Mouse (Mus musculus) midbrain, embryonic 14.5 days (tissue): ENCODE results near the gene Lgals7. TPM values are rescaled to one million over a fixed set of nuclear protein-coding genes. Genes with fewer than 3 reads are reported as not detected.

ENCODE experiments used
- ATAC-seq: fragments of 200-750 bp; cut with Nextera tagmentation; 2 replicates; pipeline ENCODE4 v1.8.0; 2017; ENCODE audit warnings: moderate number of reproducible peaks, moderate library complexity; ENCODE audit not compliant: low FRiP score, low TSS enrichment
- DNase-seq: peaks from one replicate; pipeline ENCODE4 v3.0.0-alpha.2; 2015
- H3K27ac ChIP-seq: fragments of 300-500 bp; sonication (generic); replicated peaks from 2 replicates; pipeline ENCODE4 v1.5.1; 2014; ENCODE audit warnings: mild to moderate bottlenecking, low read depth, low read length, moderate library complexity
- H3K27me3 ChIP-seq: fragments of 300-500 bp; sonication (generic); 2 replicates; pipeline ENCODE4 v1.6.1; 2014; ENCODE audit warnings: low read length, control low read depth, mixed read lengths; ENCODE audit not compliant: control insufficient read depth, insufficient read depth
- H3K36me3 ChIP-seq: fragments of 300-500 bp; sonication (generic); 2 replicates; pipeline ENCODE4 v1.6.1; 2014; ENCODE audit warnings: low read length, control low read depth; ENCODE audit not compliant: control insufficient read depth, insufficient read depth
- H3K4me1 ChIP-seq: fragments of 300-500 bp; sonication (generic); 2 replicates; pipeline ENCODE4 v1.6.1; 2014; ENCODE audit warnings: mild to moderate bottlenecking, antibody characterized with exemption, low read length, control low read depth; ENCODE audit not compliant: control insufficient read depth, insufficient read depth
- H3K4me2 ChIP-seq: fragments of 300-500 bp; sonication (generic); 2 replicates; pipeline ENCODE4 v1.6.1; 2014; ENCODE audit warnings: mild to moderate bottlenecking, low read length, moderate library complexity
- H3K4me3 ChIP-seq: fragments of 300-500 bp; sonication (generic); replicated peaks from 2 replicates; pipeline ENCODE4 v1.5.1; 2014; ENCODE audit warnings: low read depth, low read length
- H3K9ac ChIP-seq: fragments of 300-500 bp; sonication (generic); replicated peaks from 2 replicates; pipeline ENCODE4 v1.6.1; 2014; ENCODE audit warnings: mild to moderate bottlenecking, low read length, moderate library complexity
- H3K9me3 ChIP-seq: fragments of 300-500 bp; sonication (generic); 2 replicates; pipeline ENCODE4 v1.6.1; 2016; ENCODE audit warnings: low read length, control low read depth, mixed read lengths; ENCODE audit not compliant: control insufficient read depth
- WGBS: fragments of 180-500 bp; shearing (Covaris S2); extraction: QIAGEN DNeasy Blood & Tissue Kit; methylation state at CpG from one replicate; pipeline ENCODE4 v1.1.7; 2014; 5-methylcytosine and 5-hydroxymethylcytosine counted together
- polyA plus RNA-seq: library from polyadenylated mRNA; unstranded; fragments of >200 nt; fragmentation: Nextera tagmentation; extraction: Ambion mirVana; gene quantifications from 2 replicates; pipeline ENCODE4 v1.2.1, GENCODE M21; 2014

Lgals7 gene
- 7.9 and 22.6 TPM in 2 replicates for polyA plus RNA-seq

DNA sequence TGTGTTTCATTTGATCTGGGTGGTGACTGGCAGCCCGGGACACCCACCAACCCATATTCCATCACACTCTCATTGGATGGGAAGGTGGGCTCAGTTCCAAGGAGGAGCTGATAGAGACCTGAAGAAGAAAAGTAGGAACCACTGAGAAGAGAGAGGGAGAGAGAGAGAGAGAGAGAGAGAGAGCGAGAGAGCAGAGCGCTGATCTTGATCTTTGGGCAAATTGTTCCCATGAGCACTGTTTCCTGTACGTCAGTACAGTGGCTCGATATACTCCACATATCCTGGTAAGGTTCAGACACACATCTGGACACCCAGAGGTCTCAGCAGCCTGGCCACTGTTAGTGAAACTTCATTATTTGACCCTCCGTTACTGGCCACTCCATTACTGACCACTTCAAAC, at the start of gene Lgals7:
TSS of gene Lgals7 (plus strand) at position 314 of the 400 bp plus-strand sequence.
- H3K9ac ChIP-seq = no peak within 1 kb of the TSS; the same call in 1 of the 2 replicates
- 84% methylated on average over 6 of the region's 6 CpGs for WGBS

DNA sequence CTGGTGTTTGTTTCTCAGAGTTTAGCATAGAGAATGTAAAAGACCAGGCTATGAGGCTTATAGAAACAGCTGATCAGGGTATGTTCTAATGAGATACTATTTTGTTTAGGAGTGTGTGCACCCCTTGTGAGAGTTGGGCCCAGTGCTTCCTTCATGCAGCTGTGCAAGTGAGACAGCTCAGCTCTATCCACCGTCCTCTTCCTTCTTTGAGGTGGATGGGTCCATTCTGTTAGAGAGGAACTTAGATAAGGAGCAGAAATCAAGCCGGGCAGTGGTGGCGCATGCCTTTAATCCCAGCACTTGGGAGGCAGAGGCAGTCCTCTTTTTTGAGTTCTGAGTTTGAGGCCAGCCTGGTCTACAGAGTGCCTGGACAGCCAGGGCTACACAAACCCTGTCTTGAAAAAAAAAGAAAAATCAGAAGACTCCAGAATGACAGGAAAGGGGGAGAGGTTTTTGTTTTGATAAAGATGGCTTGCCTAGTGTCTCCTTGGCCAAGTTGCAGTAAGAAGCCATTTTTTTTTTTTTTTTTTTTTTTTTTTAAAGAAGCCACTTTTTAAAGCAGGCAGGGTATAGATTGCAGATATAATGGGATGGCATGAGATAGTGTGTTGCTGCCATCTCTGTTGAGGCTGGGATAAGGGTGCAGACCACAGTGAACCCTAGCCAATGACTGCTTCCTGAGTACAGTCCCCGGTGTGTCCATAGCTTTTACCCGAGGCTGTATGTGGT, 49.2 kb upstream of the Lgals7 start:
- Histone ChIP-seq H3K4me1 (peaks cover 16% of the 10 kb centered on the region), H3K4me3 (no peak overlapping the region), H3K4me2 (no peak overlapping the region), H3K27ac (no peak overlapping the region), H3K36me3 (peaks cover 74% of the 10 kb centered on the region), H3K27me3 (no peaks in the 10 kb centered on the region), H3K9me3 (no peaks in the 10 kb centered on the region), H3K9ac (no peak overlapping the region)
- DNase-seq (no peak), ATAC-seq (no peak)
- WGBS = 90% methylated on average over 5 of the region's 5 CpGs

More for the DNA sequence above, at the start of gene Lgals7:
- no peak for DNase-seq
- H3K27ac ChIP-seq = no peak within 1 kb of the TSS
- H3K36me3 ChIP-seq = no peaks in the 10 kb centered on the region
- 0 out of 2 replicates have a peak, but pooled peaks cover 7% of the 10 kb centered on the region for H3K4me1 ChIP-seq
- no peaks in the 10 kb centered on the region for H3K9me3 ChIP-seq
- no peak within 1 kb of the TSS for H3K4me3 ChIP-seq
- H3K4me2 ChIP-seq = peak within 1 kb of the TSS; percentile 20; the same call in 1 of the 2 replicates
- H3K27me3 ChIP-seq = no peaks in the 10 kb centered on the region
- no peak for ATAC-seq

DNA sequence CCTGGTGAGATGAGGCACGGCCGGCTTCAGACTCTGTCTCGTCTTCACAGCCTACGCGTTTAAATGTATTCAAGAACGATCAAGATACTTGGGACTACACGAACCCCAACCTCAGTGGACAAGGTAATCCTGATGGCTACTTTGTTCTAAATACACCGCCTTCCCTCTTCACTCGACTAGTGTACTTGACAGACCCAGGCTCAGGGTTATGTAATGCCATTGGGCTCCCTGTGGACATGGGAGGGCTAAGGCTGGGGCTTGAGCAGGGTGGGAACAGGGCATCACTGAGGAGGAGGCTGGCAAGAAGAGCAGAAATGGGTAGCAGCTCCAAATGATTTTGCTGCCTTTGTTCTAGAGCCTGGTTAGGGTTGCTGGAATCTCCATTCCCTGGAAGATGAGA, 48.4 kb upstream of the Lgals7 start:
- peaks cover 16% of the 10 kb centered on the region for H3K4me1 ChIP-seq
- H3K4me3 ChIP-seq = no peak overlapping the region
- H3K27ac ChIP-seq = no peak overlapping the region
- H3K9ac ChIP-seq = no peak overlapping the region
- no peaks in the 10 kb centered on the region for H3K27me3 ChIP-seq
- peaks cover 81% of the 10 kb centered on the region for H3K36me3 ChIP-seq
- H3K9me3 ChIP-seq = no peaks in the 10 kb centered on the region
- no peak overlapping the region for H3K4me2 ChIP-seq
- DNase-seq (no peak), ATAC-seq (no peak)
- 89% methylated on average over 9 of the region's 9 CpGs for WGBS

DNA sequence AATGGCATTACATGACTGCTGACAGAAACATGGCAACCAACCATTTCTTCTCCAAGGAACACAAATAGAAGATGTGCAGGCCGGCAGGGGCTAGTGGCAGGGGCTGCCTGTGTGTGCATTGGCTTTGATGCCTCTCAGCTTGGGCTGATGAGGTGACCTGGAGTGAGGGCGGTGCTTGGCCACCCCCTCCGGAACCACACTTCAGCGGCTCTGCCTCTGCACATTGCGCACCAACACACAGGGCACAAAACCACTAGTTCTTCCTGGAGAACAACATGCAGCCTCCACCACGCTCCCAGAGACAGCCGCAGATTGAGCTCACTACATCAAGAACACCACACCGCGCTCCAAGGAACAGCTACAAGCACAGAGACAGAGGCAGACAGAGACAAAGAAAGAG, 47.5 kb upstream of the Lgals7 start:
- Histone ChIP-seq H3K27me3 (no peaks in the 10 kb centered on the region), H3K9ac (no peak overlapping the region), H3K4me1 (peaks cover 16% of the 10 kb centered on the region), H3K4me2 (no peak overlapping the region), H3K4me3 (no peak overlapping the region), H3K9me3 (no peaks in the 10 kb centered on the region), H3K36me3 (peaks cover 91% of the 10 kb centered on the region), H3K27ac (no peak overlapping the region)
- DNase-seq = no peak
- WGBS = 81% methylated on average over 9 of the region's 9 CpGs
- ATAC-seq = no peak

DNA sequence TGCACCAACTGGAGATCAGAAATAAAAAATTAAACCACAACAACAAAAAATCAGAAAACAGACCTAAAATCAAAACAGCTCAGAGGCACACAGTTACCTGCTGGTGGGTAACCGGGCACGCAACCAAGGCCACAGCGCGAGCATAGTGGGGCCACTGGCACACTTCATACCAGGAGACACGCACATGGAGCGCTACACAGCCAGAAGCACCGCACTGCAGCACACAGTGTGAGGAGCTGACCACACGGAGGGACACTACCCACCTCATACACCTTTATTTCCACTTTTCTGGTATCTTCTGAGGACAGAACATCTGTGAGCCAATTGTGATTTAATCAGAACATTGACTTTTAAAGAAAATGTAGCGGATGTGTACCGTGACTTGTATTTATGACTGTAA, 46.7 kb upstream of the Lgals7 start:
- no peak overlapping the region for H3K4me3 ChIP-seq
- no peak for ATAC-seq
- DNase-seq = no peak
- no peaks in the 10 kb centered on the region for H3K9me3 ChIP-seq
- H3K36me3 ChIP-seq = peaks cover 96% of the 10 kb centered on the region
- no peak overlapping the region for H3K27ac ChIP-seq
- H3K27me3 ChIP-seq = no peaks in the 10 kb centered on the region
- no peak overlapping the region; the same call in 1 of the 2 replicates for H3K9ac ChIP-seq
- no peak overlapping the region for H3K4me2 ChIP-seq
- peaks cover 14% of the 10 kb centered on the region for H3K4me1 ChIP-seq
- 94% methylated on average over 10 of the region's 10 CpGs for whole genome bisulfite sequencing

DNA sequence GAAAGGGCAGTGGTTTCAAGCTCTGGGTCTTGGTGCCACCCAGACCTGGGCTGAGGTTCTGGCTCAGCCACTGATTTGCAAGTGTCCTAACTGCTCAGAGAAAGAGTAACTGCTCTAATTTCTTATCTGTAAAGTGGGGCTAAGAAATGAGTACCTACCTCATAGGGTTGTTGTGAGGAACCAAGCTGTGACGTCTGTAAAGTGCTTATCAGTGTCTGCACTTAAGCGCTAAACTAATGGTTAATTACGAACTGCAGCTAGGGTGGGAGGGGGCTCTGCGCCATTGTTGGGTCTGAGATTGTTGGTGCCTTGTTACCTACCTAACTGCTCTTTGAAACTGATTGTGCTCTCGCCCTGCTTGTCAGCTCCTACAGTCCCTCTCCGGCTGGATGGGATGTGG, 46.1 kb upstream of the Lgals7 start:
- Histone ChIP-seq H3K4me1 (peaks cover 8% of the 10 kb centered on the region; the same call in 1 of the 2 replicates), H3K4me3 (no peak overlapping the region), H3K9me3 (no peaks in the 10 kb centered on the region), H3K4me2 (no peak overlapping the region), H3K36me3 (peaks cover 96% of the 10 kb centered on the region), H3K27ac (no peak overlapping the region), H3K27me3 (no peaks in the 10 kb centered on the region), H3K9ac (no peak overlapping the region; the same call in 1 of the 2 replicates)
- DNase-seq = no peak
- WGBS = 75% methylated on average over 6 of the region's 6 CpGs
- no peak for ATAC-seq

DNA sequence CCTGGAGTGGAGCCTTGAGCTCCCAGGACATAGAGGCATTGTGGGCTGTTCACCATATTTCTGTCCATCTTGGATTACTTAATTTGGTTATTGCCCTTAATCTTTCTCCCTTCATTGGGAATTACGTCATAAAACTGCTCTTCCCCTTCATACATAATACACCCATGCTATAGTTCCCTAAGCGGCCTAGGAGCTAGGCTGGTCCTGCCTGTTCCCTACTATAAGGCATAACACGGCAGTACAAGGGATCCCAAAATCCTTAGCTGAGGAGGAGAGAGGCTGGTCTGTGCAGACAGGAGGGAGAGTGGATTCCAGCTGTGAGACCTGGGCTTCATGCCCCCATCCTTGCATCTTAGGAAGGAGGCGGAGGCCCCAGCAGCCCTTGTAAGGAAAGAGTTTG, 45.7 kb upstream of the Lgals7 start:
- 80% methylated on average over 4 of the region's 4 CpGs for WGBS
- Histone ChIP-seq H3K36me3 (peaks cover 98% of the 10 kb centered on the region), H3K9ac (no peak overlapping the region), H3K4me1 (peaks cover 3% of the 10 kb centered on the region; the same call in 1 of the 2 replicates), H3K4me2 (no peak overlapping the region), H3K27me3 (no peaks in the 10 kb centered on the region), H3K9me3 (no peaks in the 10 kb centered on the region), H3K27ac (no peak overlapping the region), H3K4me3 (no peak overlapping the region)
- ATAC-seq (no peak), DNase-seq (no peak)

DNA sequence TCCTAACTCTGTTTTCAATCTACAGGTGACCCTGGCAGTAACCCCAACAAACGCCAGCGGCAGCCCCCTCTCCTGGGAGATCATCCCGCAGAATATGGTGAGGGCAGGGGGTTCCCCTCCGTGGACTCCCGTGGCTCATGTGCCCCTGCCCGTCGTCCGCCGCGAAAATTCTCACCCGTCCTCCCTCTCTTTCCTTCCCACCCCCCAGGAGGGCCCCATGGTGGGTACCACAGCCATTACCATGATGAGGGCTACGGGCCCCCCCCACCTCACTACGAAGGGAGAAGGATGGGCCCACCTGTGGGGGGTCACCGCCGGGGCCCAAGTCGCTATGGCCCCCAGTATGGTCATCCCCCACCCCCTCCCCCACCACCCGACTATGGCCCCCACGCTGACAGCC, 45.2 kb upstream of the Lgals7 start:
- H3K36me3 ChIP-seq = peaks cover 98% of the 10 kb centered on the region
- no peaks in the 10 kb centered on the region for H3K27me3 ChIP-seq
- no peaks in the 10 kb centered on the region for H3K9me3 ChIP-seq
- H3K9ac ChIP-seq = no peak overlapping the region
- peaks cover 3% of the 10 kb centered on the region; the same call in 1 of the 2 replicates for H3K4me1 ChIP-seq
- no peak overlapping the region for H3K4me3 ChIP-seq
- no peak overlapping the region for H3K4me2 ChIP-seq
- DNase-seq (no peak), ATAC-seq (no peak)
- no peak overlapping the region for H3K27ac ChIP-seq
- 85% methylated on average over 18 of the region's 18 CpGs for WGBS

DNA sequence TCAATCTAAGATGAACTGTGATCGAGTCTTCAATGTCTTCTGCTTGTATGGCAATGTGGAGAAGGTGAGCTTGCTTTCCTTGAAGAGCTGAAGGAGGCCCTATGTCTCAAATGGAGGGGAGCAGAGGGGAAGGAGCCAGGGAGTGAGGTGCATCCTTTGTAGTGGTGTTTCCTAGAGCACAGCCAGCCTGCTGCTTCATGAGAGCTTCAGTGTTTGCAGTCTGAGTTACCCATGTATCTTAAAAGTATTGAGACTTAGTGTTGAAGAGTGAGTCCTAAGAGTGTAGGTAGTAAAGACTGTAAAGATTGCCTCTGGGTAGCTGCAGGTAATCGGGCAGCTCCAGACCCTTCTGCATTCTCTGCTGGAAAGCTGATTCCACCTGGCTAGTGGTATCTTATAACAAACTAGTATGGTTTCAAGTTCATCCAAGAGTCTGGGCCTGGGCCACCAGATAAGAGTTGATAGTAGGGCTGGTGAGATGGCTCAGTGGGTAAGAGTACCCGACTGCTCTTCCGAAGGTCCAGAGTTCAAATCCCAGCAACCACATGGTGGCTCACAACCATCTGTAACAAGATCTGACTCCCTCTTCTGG, 44.7 kb upstream of the Lgals7 start:
- no peak for ATAC-seq
- no peak overlapping the region for H3K4me3 ChIP-seq
- DNase-seq = no peak
- no peaks in the 10 kb centered on the region for H3K27me3 ChIP-seq
- no peak overlapping the region for H3K27ac ChIP-seq
- H3K4me2 ChIP-seq = no peak overlapping the region
- H3K36me3 ChIP-seq = peaks cover 93% of the 10 kb centered on the region
- H3K9me3 ChIP-seq = no peaks in the 10 kb centered on the region
- peaks cover 3% of the 10 kb centered on the region; the same call in 1 of the 2 replicates for H3K4me1 ChIP-seq
- no peak overlapping the region for H3K9ac ChIP-seq
- WGBS = 82% methylated on average over 4 of the region's 4 CpGs
